Mouse (Mus musculus) G1E (cell line): ENCODE measurements around the gene Ifitm10. TPM values are rescaled to one million over a fixed set of nuclear protein-coding genes. Genes with fewer than 3 reads are reported as not detected.
"Not testable (repeated sequence)": the region's sequence is repeated elsewhere in the genome, so short reads cannot be mapped to it uniquely, and the experiment has no call there.

ENCODE experiments used
- ATAC-seq: 2 replicates; pipeline ENCODE4 v1.8.0; 2016; ENCODE audit warnings: mild to moderate bottlenecking; ENCODE audit not compliant: insufficient number of reproducible peaks, poor library complexity, low FRiP score, severe bottlenecking; ENCODE audit errors: extremely low read depth
- DNase-seq: peaks from one replicate; pipeline ENCODE4 v3.0.0; 2012; ENCODE audit warnings: low spot score
- H3K27me3 ChIP-seq: 2 replicates; pipeline ENCODE4 v1.6.1; 2012; ENCODE audit warnings: mild to moderate bottlenecking, low read length, inconsistent platforms; ENCODE audit not compliant: insufficient read depth
- H3K36me3 ChIP-seq: replicated peaks from 2 replicates; pipeline ENCODE3; 2012; ENCODE audit warnings: mild to moderate bottlenecking, inconsistent platforms
- H3K4me1 ChIP-seq: 2 replicates; pipeline ENCODE4 v1.6.1; 2012; ENCODE audit warnings: low read depth, low read length, inconsistent platforms, mixed read lengths; ENCODE audit not compliant: insufficient read depth
- H3K4me3 ChIP-seq: 2 replicates; pipeline ENCODE4 v1.5.1; 2012; ENCODE audit warnings: low read depth, mild to moderate bottlenecking, inconsistent platforms, low read length, moderate library complexity, mixed read lengths
- H3K9me3 ChIP-seq: replicated peaks from 2 replicates; pipeline ENCODE4 v1.6.1; 2012; ENCODE audit warnings: inconsistent platforms
- CTCF ChIP-seq: IDR thresholded peaks from 2 replicates; pipeline ENCODE4 v1.5.1; 2012; ENCODE audit warnings: low read depth, low read length, inconsistent platforms, mixed read lengths
- GATA1 ChIP-seq: IDR thresholded peaks from 2 replicates; pipeline ENCODE4 v1.6.1; 2012; ENCODE audit warnings: borderline replicate concordance, low read length, inconsistent platforms, mixed read lengths
- GATA2 ChIP-seq: IDR thresholded peaks from 2 replicates; pipeline ENCODE4 v1.6.1; 2012; ENCODE audit warnings: low read depth, low read length, inconsistent platforms, borderline replicate concordance
- POLR2AphosphoS5 ChIP-seq: IDR thresholded peaks from 2 replicates; pipeline ENCODE4 v1.6.1; 2012; ENCODE audit warnings: low read depth, low read length, inconsistent platforms; ENCODE audit not compliant: insufficient replicate concordance
- TAL1 ChIP-seq: conservative IDR thresholded peaks from 2 replicates; pipeline ENCODE4 v1.6.1; 2012; ENCODE audit warnings: low read depth, low read length, inconsistent platforms, mixed read lengths
- polyA plus RNA-seq: library from polyadenylated mRNA; stranded (reverse); fragments of >175 nt; gene quantifications from 2 replicates; pipeline ENCODE4 v1.2.3, GENCODE M21; 2012
- total RNA-seq, 2 experiments: library from RNA; stranded (forward) in 1 of 2; stranded (reverse) in 1 of 2; fragments of 200-1000 nt in 1 of 2; fragments of >200 nt in 1 of 2; fragmentation: Nextera tagmentation in 1 of 2; gene quantifications; 2 replicates each; pipeline ENCODE4 v1.2.3; 2014 to 2017

Ifitm10 gene
- total and polyA plus RNA-seq, 3 experiments, result 0.33 to 0.93 TPM; not detected in 1

- ATAC-seq (no peak), DNase-seq (no peak)
- H3K4me1 ChIP-seq, result peaks cover 29% of the 10 kb centered on the region
- H3K36me3 ChIP-seq, result no peaks in the 10 kb centered on the region
- no peak overlapping the region for H3K4me3 ChIP-seq
- H3K9me3 ChIP-seq, result no peaks in the 10 kb centered on the region
- H3K27me3 ChIP-seq, result no peaks in the 10 kb centered on the region
- TF ChIP-seq POLR2AphosphoS5, result no peak
Observed at GRCm38 (mm10) chr7:142415314-142415713, 41.8 kb upstream of the Ifitm10 start.

GRCm38 (mm10) chr7:142413285-142413684 is 39.7 kb upstream of the Ifitm10 start:
- Histone ChIP-seq H3K27me3 (no peaks in the 10 kb centered on the region), H3K4me1 (peaks cover 29% of the 10 kb centered on the region), H3K9me3 (no peaks in the 10 kb centered on the region), H3K36me3 (no peaks in the 10 kb centered on the region), H3K4me3 (no peak overlapping the region)
- DNase-seq (no peak), ATAC-seq (no peak)
- TF ChIP-seq GATA1 (no peak), CTCF (no peak), POLR2AphosphoS5 (no peak), GATA2 (no peak), TAL1 (no peak)

- DNase-seq, result no peak
- Histone ChIP-seq H3K27me3 (no peaks in the 10 kb centered on the region), H3K9me3 (no peaks in the 10 kb centered on the region), H3K4me3 (no peak overlapping the region), H3K36me3 (no peaks in the 10 kb centered on the region), H3K4me1 (peaks cover 33% of the 10 kb centered on the region)
- no peak for TF ChIP-seq GATA2
- no peak for TF ChIP-seq GATA1
- no peak for TF ChIP-seq CTCF
- no peak for TF ChIP-seq TAL1
- no peak for TF ChIP-seq POLR2AphosphoS5
- ATAC-seq, result no peak
Observed at GRCm38 (mm10) chr7:142409603-142410002, 36.0 kb upstream of the Ifitm10 start.

GRCm38 (mm10) chr7:142408686-142409085 is 35.1 kb upstream of the Ifitm10 start:
- ATAC-seq (no peak), DNase-seq (no peak)
- H3K4me3 ChIP-seq, result no peak overlapping the region
- H3K9me3 ChIP-seq, result no peaks in the 10 kb centered on the region
- peaks cover 41% of the 10 kb centered on the region for H3K4me1 ChIP-seq
- TF ChIP-seq POLR2AphosphoS5 (no peak), GATA2 (no peak), GATA1 (no peak), CTCF (no peak), TAL1 (no peak)
- no peaks in the 10 kb centered on the region for H3K27me3 ChIP-seq
- H3K36me3 ChIP-seq, result no peaks in the 10 kb centered on the region

- peaks cover 44% of the 10 kb centered on the region for H3K4me1 ChIP-seq
- no peak for DNase-seq
- no peak overlapping the region for H3K4me3 ChIP-seq
- ATAC-seq, result no peak
- no peak for TF ChIP-seq TAL1
- no peaks in the 10 kb centered on the region for H3K36me3 ChIP-seq
- no peaks in the 10 kb centered on the region for H3K27me3 ChIP-seq
- H3K9me3 ChIP-seq, result no peaks in the 10 kb centered on the region
Observed at GRCm38 (mm10) chr7:142407935-142408334, 34.4 kb upstream of the Ifitm10 start.

GRCm38 (mm10) chr7:142405134-142405533 is 31.6 kb upstream of the Ifitm10 start:
- peaks cover 56% of the 10 kb centered on the region for H3K4me1 ChIP-seq
- not testable (repeated sequence) for DNase-seq, H3K27me3 ChIP-seq, H3K4me3 ChIP-seq, H3K36me3 ChIP-seq, ATAC-seq, H3K9me3 ChIP-seq

GRCm38 (mm10) chr7:142403591-142403990 is 30.0 kb upstream of the Ifitm10 start:
- Histone ChIP-seq H3K27me3 (no peaks in the 10 kb centered on the region), H3K36me3 (no peaks in the 10 kb centered on the region), H3K4me3 (no peak overlapping the region), H3K9me3 (no peaks in the 10 kb centered on the region), H3K4me1 (peaks cover 62% of the 10 kb centered on the region)
- no peak for DNase-seq
- TF ChIP-seq TAL1, result no peak
- TF ChIP-seq GATA2, result no peak
- no peak for TF ChIP-seq CTCF
- no peak for TF ChIP-seq GATA1
- TF ChIP-seq POLR2AphosphoS5, result no peak
- peak; percentile 59; the same call in 1 of the 2 replicates for ATAC-seq
